Mouse (Mus musculus) C2C12 (cell line): ENCODE data around the gene Sept4. TPM values are rescaled to one million over a fixed set of nuclear protein-coding genes. Genes with fewer than 3 reads are reported as not detected.

Source experiments
- H3K27me3 ChIP-seq: one replicate; pipeline ENCODE4 v1.6.1; 2011; ENCODE audit not compliant: control insufficient read depth, insufficient read depth, insufficient read length
- H3K36me3 ChIP-seq: one replicate; pipeline ENCODE4 v1.6.1; 2011; ENCODE audit not compliant: control insufficient read depth, insufficient read depth
- H3K4me3 ChIP-seq: one replicate; pipeline ENCODE4 v1.5.1; 2011; ENCODE audit warnings: mild to moderate bottlenecking, control low read depth; ENCODE audit not compliant: poor library complexity, insufficient read depth, severe bottlenecking
- H3K79me2 ChIP-seq: one replicate; pipeline ENCODE4 v1.6.1; 2011; ENCODE audit not compliant: control insufficient read depth, insufficient read depth
- H3K79me3 ChIP-seq: one replicate; pipeline ENCODE4 v1.6.1; 2011; ENCODE audit warnings: low read depth, control low read depth
- H3ac ChIP-seq: one replicate; pipeline ENCODE3; 2011; ENCODE audit warnings: low read depth; ENCODE audit not compliant: control insufficient read depth, insufficient read length
- CEBPB ChIP-seq: IDR thresholded peaks from one replicate; pipeline ENCODE4 v1.6.1; 2011; ENCODE audit warnings: low read depth, mild to moderate bottlenecking, control low read depth, moderate library complexity
- CTCF ChIP-seq: IDR thresholded peaks from one replicate; pipeline ENCODE4 v1.5.1; 2011; ENCODE audit not compliant: control insufficient read depth, insufficient read depth, insufficient read length
- FOSL1 ChIP-seq: IDR thresholded peaks from one replicate; pipeline ENCODE4 v1.8.0; 2011; ENCODE audit warnings: mild to moderate bottlenecking, low read length; ENCODE audit not compliant: poor library complexity, insufficient read depth, severe bottlenecking
- MAX ChIP-seq: IDR thresholded peaks from one replicate; pipeline ENCODE4 v1.6.1; 2011; ENCODE audit warnings: mild to moderate bottlenecking, control low read depth
- MYOD1 ChIP-seq: IDR thresholded peaks from one replicate; pipeline ENCODE4 v1.6.1; 2011; ENCODE audit warnings: low read depth; ENCODE audit not compliant: control insufficient read depth, insufficient read length
- MYOG ChIP-seq: IDR thresholded peaks from one replicate; pipeline ENCODE4 v1.6.1; 2011; ENCODE audit not compliant: control insufficient read depth, insufficient read length; ENCODE audit errors: extremely low read depth
- USF1 ChIP-seq: IDR thresholded peaks from one replicate; pipeline ENCODE4 v1.6.1; 2011; ENCODE audit warnings: low read depth, mild to moderate bottlenecking, control low read depth, moderate library complexity
- polyA plus RNA-seq: library from polyadenylated mRNA; unstranded; fragments of >200 nt; fragmentation: generic; extraction: Trizol; gene quantifications from one replicate; pipeline ENCODE4 v1.2.1, GENCODE M21; 2012; ENCODE audit warnings: missing spikeins

The Sept4 gene
- polyA plus RNA-seq, 1 experiment: 0.19 TPM

DNA sequence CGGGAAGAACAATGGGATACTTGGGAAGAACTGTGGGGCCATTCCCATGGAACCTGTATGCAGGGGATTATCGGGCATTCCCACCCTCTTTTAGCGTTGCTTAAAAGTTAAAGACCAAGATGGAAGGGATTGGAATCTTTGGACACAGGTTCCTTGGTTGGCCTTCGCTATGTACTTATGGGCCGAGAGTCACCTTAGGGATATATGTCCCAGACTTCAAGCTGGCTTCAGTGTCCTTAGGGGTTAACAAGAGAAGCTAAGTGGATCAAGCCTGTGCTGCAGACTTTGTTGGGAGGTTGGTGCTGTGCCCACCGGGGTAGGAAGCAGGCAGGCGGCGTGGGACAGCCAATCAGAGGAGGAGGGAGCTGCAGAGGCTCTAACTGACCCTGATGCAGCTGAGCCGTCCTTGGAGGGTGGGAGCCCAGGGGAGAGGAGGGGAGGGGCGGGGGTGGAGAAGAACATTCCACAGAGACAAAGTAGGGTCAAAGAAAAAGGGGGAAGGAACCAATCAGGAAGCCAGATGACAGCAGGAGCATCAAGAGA, 11.9 kb downstream of the Sept4 start:
- Histone ChIP-seq H3K27me3 (peaks cover 27% of the 10 kb centered on the region), H3K79me3 (no peaks in the 10 kb centered on the region), H3K79me2 (no peaks in the 10 kb centered on the region), H3K36me3 (no peaks in the 10 kb centered on the region), H3K4me3 (no peak overlapping the region), H3ac (no peak overlapping the region)
- TF ChIP-seq MYOD1: no peak
- no peak for TF ChIP-seq CEBPB
- TF ChIP-seq CTCF: no peak
- no peak for TF ChIP-seq MYOG
- no peak for TF ChIP-seq FOSL1
- no peak for TF ChIP-seq USF1
- TF ChIP-seq MAX: no peak

DNA sequence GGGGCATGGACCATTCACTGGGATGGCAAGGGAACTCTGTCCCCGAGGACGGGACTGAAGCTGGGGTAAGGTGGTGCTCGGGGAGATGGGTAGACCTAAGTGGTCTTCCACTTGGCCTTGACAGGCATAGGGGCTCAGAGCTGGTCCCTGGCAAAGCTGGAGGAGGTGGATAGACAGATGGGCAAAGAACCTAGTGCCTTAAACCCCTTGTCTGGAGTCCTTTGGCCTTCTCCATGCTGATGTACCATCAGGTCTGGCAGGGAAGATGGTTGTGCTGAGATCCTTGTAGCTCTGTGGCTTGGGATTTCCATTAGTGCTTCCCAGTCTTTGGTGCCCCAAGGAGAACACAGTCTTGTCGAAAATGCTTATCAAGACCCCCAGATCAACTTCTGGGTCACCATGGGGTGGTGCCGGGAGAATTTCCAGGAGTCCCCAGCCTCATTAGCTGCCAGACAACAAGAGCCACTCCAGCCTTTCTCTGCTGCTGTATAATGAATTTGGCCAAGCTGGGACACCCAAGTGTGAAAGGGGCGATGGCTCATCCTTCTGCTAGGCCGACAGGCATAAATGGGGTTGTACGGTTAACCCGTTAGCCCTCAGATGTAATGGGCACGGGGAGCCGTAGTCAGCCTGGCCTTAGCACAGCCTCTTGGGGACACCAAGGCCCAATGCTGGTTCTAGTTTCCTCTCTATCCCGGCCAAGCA, 12.6 kb downstream of the Sept4 start:
- TF ChIP-seq USF1: no peak
- TF ChIP-seq MAX: no peak
- H3K79me2 ChIP-seq: no peaks in the 10 kb centered on the region
- no peak overlapping the region for H3ac ChIP-seq
- peaks cover 27% of the 10 kb centered on the region for H3K27me3 ChIP-seq
- no peaks in the 10 kb centered on the region for H3K79me3 ChIP-seq
- H3K36me3 ChIP-seq: no peaks in the 10 kb centered on the region
- no peak overlapping the region for H3K4me3 ChIP-seq

GRCm38 (mm10) chr11:87581933-87582710, 13.4 kb downstream of the Sept4 start:
- TF ChIP-seq FOSL1 (no peak), MAX (peak; percentile 21), MYOD1 (peak; percentile 57), CEBPB (no peak), CTCF (no peak)
- Histone ChIP-seq H3ac (no peak overlapping the region), H3K36me3 (no peaks in the 10 kb centered on the region), H3K79me3 (no peaks in the 10 kb centered on the region), H3K4me3 (no peak overlapping the region), H3K27me3 (peaks cover 21% of the 10 kb centered on the region), H3K79me2 (no peaks in the 10 kb centered on the region)

- no peaks in the 10 kb centered on the region for H3K79me3 ChIP-seq
- no peaks in the 10 kb centered on the region for H3K36me3 ChIP-seq
- H3K27me3 ChIP-seq: peaks cover 8% of the 10 kb centered on the region
- no peaks in the 10 kb centered on the region for H3K79me2 ChIP-seq
- no peak overlapping the region for H3ac ChIP-seq
- H3K4me3 ChIP-seq: no peak overlapping the region
- TF ChIP-seq MYOG: no peak
- no peak for TF ChIP-seq FOSL1
- TF ChIP-seq CTCF: no peak
- no peak for TF ChIP-seq USF1
- no peak for TF ChIP-seq MYOD1
- no peak for TF ChIP-seq MAX
- no peak for TF ChIP-seq CEBPB
Measured at GRCm38 (mm10) chr11:87583291-87584034, 14.8 kb downstream of the Sept4 start.

- TF ChIP-seq MYOD1: no peak
- no peak for TF ChIP-seq FOSL1
- TF ChIP-seq CEBPB: no peak
- no peak for TF ChIP-seq MAX
- TF ChIP-seq USF1: no peak
- no peak for TF ChIP-seq MYOG
- no peak for TF ChIP-seq CTCF
- Histone ChIP-seq H3K79me3 (no peaks in the 10 kb centered on the region), H3K79me2 (no peaks in the 10 kb centered on the region), H3K27me3 (no peaks in the 10 kb centered on the region), H3K4me3 (no peak overlapping the region), H3ac (no peak overlapping the region), H3K36me3 (no peaks in the 10 kb centered on the region)
Measured at GRCm38 (mm10) chr11:87584711-87585505, 16.2 kb downstream of the Sept4 start.
